Mouse (Mus musculus) small intestine, adult 2 months (tissue): ENCODE results near the gene Grm8.

Experiments
- CTCF ChIP-seq: fragments of 200-500 bp; IDR thresholded peaks from 2 replicates; pipeline ENCODE4 v1.5.1; 2012; ENCODE audit warnings: low read depth, mild to moderate bottlenecking, control low read depth, inconsistent platforms, low read length, moderate library complexity, mixed read lengths; ENCODE audit not compliant: insufficient replicate concordance, insufficient read length; ENCODE audit errors: extremely low read depth
- POLR2A ChIP-seq: fragments of 200-500 bp; IDR thresholded peaks from 2 replicates; pipeline ENCODE4 v1.6.1; 2012; ENCODE audit warnings: low read depth, mild to moderate bottlenecking, control low read depth, inconsistent platforms, low read length, moderate library complexity

GRCm38 (mm10) chr6:27775646-27776271 lies 359.2 kb downstream of the Grm8 start:
- TF ChIP-seq POLR2A (no peak), CTCF (no peak)
